Mouse (Mus musculus) ES-E14 (cell line): ENCODE data around the gene Olfr845. TPM values are rescaled to one million over a fixed set of nuclear protein-coding genes. Genes with fewer than 3 reads are reported as not detected.

ENCODE experiments used
- DNase-seq: peaks from one replicate; pipeline ENCODE4 v3.0.0-alpha.2; 2013; ENCODE audit warnings: low read depth, low spot score
- H3K27ac ChIP-seq: 2 replicates; pipeline ENCODE4 v1.5.1; 2012; ENCODE audit warnings: low read depth, mild to moderate bottlenecking, low read length, moderate library complexity, mixed read lengths; ENCODE audit not compliant: poor library complexity, insufficient read depth, severe bottlenecking
- H3K36me3 ChIP-seq: 2 replicates; pipeline ENCODE4 v1.6.1; 2012; ENCODE audit warnings: mild to moderate bottlenecking, low read length, moderate library complexity, mixed read lengths; ENCODE audit not compliant: control insufficient read depth, poor library complexity, insufficient read depth, severe bottlenecking
- H3K4me1 ChIP-seq, 2 experiments: fragments of 150-350 bp in 1 of 2; sonication (generic) in 1 of 2; 2 replicates each; pipeline ENCODE4 v1.6.1; 2012; ENCODE audit warnings: low read length in 2 of 2, mild to moderate bottlenecking in 1 of 2, mixed read lengths in 1 of 2; ENCODE audit not compliant: control insufficient read depth in 2 of 2, insufficient read depth in 2 of 2, poor library complexity in 1 of 2
- H3K4me3 ChIP-seq, 2 experiments: fragments of 150-350 bp in 1 of 2; sonication (generic) in 1 of 2; 2 replicates each; pipeline ENCODE4 v1.5.1; 2012; ENCODE audit warnings: low read length in 2 of 2, low read depth in 1 of 2, mild to moderate bottlenecking in 1 of 2, mixed read lengths in 1 of 2; ENCODE audit not compliant: insufficient read depth in 1 of 2, poor library complexity in 1 of 2, severe bottlenecking in 1 of 2
- H3K9ac ChIP-seq: 2 replicates; pipeline ENCODE4 v1.6.1; 2012; ENCODE audit warnings: low read depth, mild to moderate bottlenecking, low read length, mixed read lengths; ENCODE audit not compliant: poor library complexity, insufficient read depth, severe bottlenecking
- H3K9me3 ChIP-seq: fragments of 150-350 bp; sonication (generic); 2 replicates; pipeline ENCODE4 v1.6.1; 2012; ENCODE audit warnings: low read depth, mild to moderate bottlenecking, low read length; ENCODE audit not compliant: control insufficient read depth, insufficient read depth
- CHD2 ChIP-seq: IDR thresholded peaks from 2 replicates; pipeline ENCODE4 v1.6.1; 2014; ENCODE audit warnings: mild to moderate bottlenecking, low read depth, low read length, inconsistent platforms
- HCFC1 ChIP-seq: IDR thresholded peaks from 2 replicates; pipeline ENCODE4 v1.6.1; 2012; ENCODE audit warnings: low read length, inconsistent platforms, borderline replicate concordance; ENCODE audit not compliant: insufficient read depth
- MAFK ChIP-seq: IDR thresholded peaks from 2 replicates; pipeline ENCODE4 v1.6.1; 2014; ENCODE audit warnings: mild to moderate bottlenecking, low read depth, low read length, inconsistent platforms; ENCODE audit not compliant: insufficient read depth
- ZC3H11A ChIP-seq: IDR thresholded peaks from 2 replicates; pipeline ENCODE4 v1.6.1; 2012; ENCODE audit warnings: low read depth, mild to moderate bottlenecking, inconsistent platforms, low read length, borderline replicate concordance
- ZNF384 ChIP-seq: IDR thresholded peaks from 2 replicates; pipeline ENCODE4 v1.6.1; 2012; ENCODE audit warnings: low read depth, low read length, inconsistent platforms
- in situ Hi-C, 2 experiments: fragments of 600-800 bp; cut with MboI; formaldehyde crosslinking; loops; one replicate each; pipeline ENCODE4 v1.15.1; 2025; ENCODE audit warnings: low sequenced_read_pairs in 2 of 2, inconsistent platforms in 1 of 2; ENCODE audit not compliant: unreplicated experiment in 2 of 2
- total RNA-seq: library from RNA; depleted of rRNA; stranded (reverse); fragments of 300-350 nt; gene quantifications from 2 replicates; pipeline ENCODE4 v1.2.3, GENCODE M21; 2012; rRNA removed

Olfr845 gene
- total RNA-seq: not detected in 2 replicates

- no peak within 1 kb of the TSS for H3K9ac ChIP-seq
- H3K9me3 ChIP-seq: no peaks in the 10 kb centered on the region
- H3K4me1 ChIP-seq: no peaks in the 10 kb centered on the region
- H3K27ac ChIP-seq: no peak within 1 kb of the TSS
- in situ Hi-C loops: no loop called here
- TF ChIP-seq HCFC1: no peak
- TF ChIP-seq CHD2: no peak
- TF ChIP-seq ZC3H11A: no peak
- no peak for TF ChIP-seq ZNF384
- no peak for TF ChIP-seq MAFK
- H3K36me3 ChIP-seq: no peaks in the 10 kb centered on the region
- H3K4me3 ChIP-seq: no peak within 1 kb of the TSS
- no peak for DNase-seq
Measured at GRCm38 (mm10) chr9:19336157-19336556, at the start of gene Olfr845. Gene Olfr845, plus strand, starts transcription at chr9:19336457.

- TF ChIP-seq CHD2 (no peak), MAFK (no peak), ZNF384 (no peak), ZC3H11A (no peak), HCFC1 (no peak)
- Histone ChIP-seq H3K27ac (no peak within 1 kb of the TSS), H3K9ac (no peak within 1 kb of the TSS), H3K36me3 (no peaks in the 10 kb centered on the region), H3K4me1 (no peaks in the 10 kb centered on the region), H3K4me3 (no peak within 1 kb of the TSS), H3K9me3 (no peaks in the 10 kb centered on the region)
- in situ Hi-C loops: no loop called here
- DNase-seq: no peak
Measured at GRCm38 (mm10) chr9:19316047-19316446, 20.2 kb upstream of the Olfr845 start, which contains the start of gene Olfr844. Gene Olfr844, plus strand, starts transcription at chr9:19316347.

GRCm38 (mm10) chr9:19363905-19364304, 27.6 kb downstream of the Olfr845 start, which contains the start of gene Olfr846:
Gene Olfr846, minus strand, starts transcription at chr9:19364005.
- TF ChIP-seq MAFK (no peak), HCFC1 (no peak), ZC3H11A (no peak)
- no peak within 1 kb of the TSS for H3K9ac ChIP-seq
- DNase-seq: no peak
- H3K4me1 ChIP-seq: no peaks in the 10 kb centered on the region
- no peaks in the 10 kb centered on the region for H3K9me3 ChIP-seq
- no peak within 1 kb of the TSS for H3K4me3 ChIP-seq
- H3K27ac ChIP-seq: no peak within 1 kb of the TSS
- in situ Hi-C loops: no loop called here
- no peaks in the 10 kb centered on the region for H3K36me3 ChIP-seq

- Histone ChIP-seq H3K9ac (no peak within 1 kb of the TSS), H3K27ac (no peak within 1 kb of the TSS), H3K9me3 (no peaks in the 10 kb centered on the region), H3K4me3 (no peak within 1 kb of the TSS), H3K4me1 (no peaks in the 10 kb centered on the region), H3K36me3 (no peaks in the 10 kb centered on the region)
- no peak for DNase-seq
- in situ Hi-C loops: no loop called here
- TF ChIP-seq MAFK (no peak), ZC3H11A (no peak)
Measured at GRCm38 (mm10) chr9:19378569-19378968, 42.3 kb downstream of the Olfr845 start, which contains the start of gene Olfr847. Gene Olfr847, minus strand, starts transcription at chr9:19378669.

Other genes with a start within 250 kb of the Olfr845 start
- gene Olfr836, start 216.1 kb upstream of the Olfr845 start, total RNA-seq: 1.5 and 1.7 TPM in 2 replicates
- 0.69 and 0.80 TPM in 2 replicates for gene Olfr837, start 200.1 kb upstream of the Olfr845 start, total RNA-seq
- 0.09 and 0.11 TPM in 2 replicates for gene Olfr839-ps1, start 159.1 kb upstream of the Olfr845 start, total RNA-seq
- not detected in 2 replicates for gene Olfr843, start 84.5 kb upstream of the Olfr845 start, total RNA-seq
- not detected in 2 replicates for gene Olfr844, start 20.1 kb upstream of the Olfr845 start, total RNA-seq
- not detected in 2 replicates for gene Olfr846, start 27.5 kb downstream of the Olfr845 start, total RNA-seq
- not detected in 2 replicates for gene Olfr847, start 42.2 kb downstream of the Olfr845 start, total RNA-seq
- not detected in 2 replicates for gene Olfr849, start 103.8 kb downstream of the Olfr845 start, total RNA-seq
- not detected in 2 replicates for gene Olfr850, start 141.8 kb downstream of the Olfr845 start, total RNA-seq
- not detected in 2 replicates for gene Olfr851, start 156.8 kb downstream of the Olfr845 start, total RNA-seq
- gene Olfr853, start 204.6 kb downstream of the Olfr845 start, total RNA-seq: not detected in 2 replicates
- gene Olfr854, start 230.9 kb downstream of the Olfr845 start, total RNA-seq: not detected in 2 replicates
- gene Olfr855, start 246.2 kb downstream of the Olfr845 start, total RNA-seq: not detected in 2 replicates